Mouse (Mus musculus) lung, postnatal 25 days (tissue): Measurements from ENCODE around the gene Wipf3.

Experiments used
- DNase-seq: peaks from one replicate; pipeline ENCODE4 v3.0.0; 2022; ENCODE audit warnings: low spot score

Wipf3 gene

DNA sequence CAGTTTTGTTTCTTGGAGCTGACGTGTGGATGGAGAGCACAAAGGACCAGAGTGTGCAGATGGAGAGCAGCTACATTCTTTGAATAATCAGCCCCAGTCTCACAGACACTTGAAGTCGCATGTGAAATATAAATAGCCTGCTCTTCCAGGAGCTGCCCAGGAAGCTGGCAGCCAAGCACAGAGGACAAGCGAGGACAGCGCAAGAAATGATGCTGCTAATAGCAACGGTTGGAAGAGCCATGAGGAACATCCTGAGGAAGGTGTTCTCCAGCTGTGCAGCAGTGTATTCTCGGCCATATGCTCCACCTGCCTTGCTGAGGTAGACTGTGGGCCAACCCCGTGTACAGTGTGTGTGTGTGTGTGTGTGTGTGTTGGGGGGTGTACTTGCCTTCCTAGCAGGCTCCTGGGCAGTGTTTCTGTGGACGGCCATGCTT lies 101.7 kb downstream of the Wipf3 start:
- peak; percentile 17 for DNase-seq

DNA sequence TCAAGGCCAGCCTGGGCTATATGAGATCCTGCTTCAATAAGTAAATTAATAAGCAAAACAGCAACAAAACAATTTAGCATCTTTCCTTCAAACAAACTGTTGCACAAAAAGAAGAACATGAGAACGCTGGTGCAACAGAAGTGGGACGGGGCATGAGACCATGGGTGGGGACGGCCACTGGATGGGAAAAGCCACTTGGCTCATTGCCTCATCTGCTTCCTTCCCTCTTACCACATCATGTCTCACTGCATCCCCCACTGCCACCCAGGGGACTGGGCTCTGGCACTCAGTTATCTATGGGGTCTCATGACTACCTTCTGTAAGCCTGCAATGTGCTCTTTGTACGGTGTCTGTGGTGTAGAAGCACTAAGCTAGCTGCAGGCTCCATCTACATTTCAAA lies 106.1 kb downstream of the Wipf3 start:
- no peak for DNase-seq

DNA sequence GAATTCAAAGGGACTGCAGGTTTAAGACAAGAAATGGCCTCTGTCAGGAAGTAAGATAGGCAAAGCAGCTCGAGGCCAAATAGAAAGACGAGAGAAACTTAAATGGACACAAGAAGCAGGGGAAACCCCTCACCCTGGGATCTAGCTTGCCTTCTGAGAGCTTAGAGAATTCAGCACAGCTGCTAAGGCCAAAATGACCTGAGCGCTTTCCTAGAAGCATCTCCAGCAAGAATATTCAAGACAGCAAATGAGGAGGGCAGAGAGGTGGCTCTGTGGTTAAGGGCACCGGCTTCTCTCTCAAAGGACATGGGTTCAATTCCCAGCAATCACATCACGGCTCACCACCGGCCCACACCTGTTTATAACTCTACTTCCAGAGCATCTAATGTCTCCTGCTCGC lies 107.7 kb downstream of the Wipf3 start:
- no peak for DNase-seq

DNA sequence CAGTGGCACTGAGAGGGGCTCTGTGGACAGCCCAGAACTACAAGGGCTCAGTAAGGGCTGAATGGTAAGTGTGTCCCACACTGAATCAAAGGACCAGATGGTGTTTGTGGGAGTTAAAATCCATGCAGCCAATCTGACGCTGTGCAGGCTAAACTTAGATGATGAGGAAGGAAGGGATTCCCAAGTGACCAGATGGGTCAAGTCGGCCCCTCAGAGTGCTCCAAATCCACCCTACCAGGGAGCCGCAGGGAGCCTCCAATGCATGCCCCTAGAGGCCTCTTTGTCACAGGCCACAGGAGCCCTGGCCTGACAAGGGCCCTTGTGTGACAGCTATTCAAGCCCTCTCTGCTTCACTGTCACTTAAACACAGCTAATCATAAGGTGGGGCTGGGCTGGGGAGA lies 109.4 kb downstream of the Wipf3 start:
- no peak for DNase-seq

DNA sequence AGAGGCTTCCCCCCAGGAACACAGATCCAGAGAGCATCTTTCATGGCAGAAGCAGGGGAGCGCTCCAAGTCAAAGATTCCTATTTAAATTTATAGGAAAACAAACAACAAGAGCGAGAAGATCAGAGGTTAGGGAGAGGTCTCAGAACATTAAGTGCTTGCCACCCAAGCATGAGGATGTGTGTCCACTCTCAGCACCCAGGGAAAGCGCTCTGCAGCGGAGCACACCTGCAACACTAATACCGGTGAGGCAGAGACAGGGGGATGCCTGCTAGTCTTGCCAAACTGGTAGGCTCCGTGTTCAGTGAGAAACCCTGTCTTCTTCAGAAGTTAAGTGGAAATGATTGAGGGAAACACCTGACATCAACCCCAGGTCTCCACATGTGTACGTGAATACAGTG lies 110.0 kb downstream of the Wipf3 start:
- no peak for DNase-seq

DNA sequence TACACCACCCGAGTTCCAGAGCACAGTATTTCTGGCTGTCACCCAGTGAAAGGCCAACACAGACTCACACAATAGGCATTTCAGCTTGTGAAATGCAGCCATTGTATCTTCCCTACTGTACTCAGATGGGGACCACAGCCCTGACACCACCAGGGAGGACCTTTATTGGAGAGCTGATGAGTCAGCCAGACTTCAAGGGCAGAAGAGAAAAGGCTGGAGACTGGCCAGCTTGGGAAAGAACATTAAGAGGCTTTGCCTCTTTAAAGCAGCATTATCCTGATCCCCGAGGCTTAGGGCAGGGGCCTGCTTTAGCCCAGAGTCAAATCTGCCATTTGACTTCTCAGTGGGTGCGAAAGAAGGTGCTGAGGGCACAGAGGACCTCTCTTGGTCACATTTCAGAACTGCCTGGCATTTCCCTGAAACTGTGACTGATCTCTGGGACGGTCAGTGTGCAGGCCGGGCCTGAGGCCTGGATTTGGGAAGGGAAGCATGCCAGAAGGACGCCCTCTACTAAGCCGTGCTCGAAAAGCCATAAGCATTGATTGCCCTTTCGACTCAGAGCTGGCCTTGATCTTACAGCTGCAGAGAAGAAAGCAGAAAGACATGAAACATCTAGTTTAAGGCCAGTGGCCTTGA lies 111.0 kb downstream of the Wipf3 start:
- no peak for DNase-seq

- no peak for DNase-seq
Measured at GRCm38 (mm10) chr6:54542836-54543235, 113.4 kb downstream of the Wipf3 start.

DNA sequence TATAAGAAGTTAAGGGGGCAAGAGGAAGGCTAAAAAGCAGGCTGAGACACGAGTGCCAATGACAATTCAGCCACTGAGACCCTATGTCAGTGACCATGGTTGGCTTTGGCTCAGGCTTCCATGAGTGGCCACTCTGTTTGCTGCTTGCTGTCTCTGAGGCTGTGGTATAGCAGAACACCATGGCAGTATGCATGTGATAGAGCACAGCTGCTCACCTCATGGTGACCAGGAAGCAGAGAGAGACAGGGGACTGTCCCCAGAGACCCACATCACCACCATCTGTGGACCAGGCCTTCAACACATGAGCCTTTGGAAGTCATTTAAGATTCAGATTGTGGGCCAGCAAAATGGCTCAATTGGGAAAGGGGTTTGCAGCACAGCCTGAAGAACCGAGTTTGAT lies 114.2 kb downstream of the Wipf3 start:
- no peak for DNase-seq

DNA sequence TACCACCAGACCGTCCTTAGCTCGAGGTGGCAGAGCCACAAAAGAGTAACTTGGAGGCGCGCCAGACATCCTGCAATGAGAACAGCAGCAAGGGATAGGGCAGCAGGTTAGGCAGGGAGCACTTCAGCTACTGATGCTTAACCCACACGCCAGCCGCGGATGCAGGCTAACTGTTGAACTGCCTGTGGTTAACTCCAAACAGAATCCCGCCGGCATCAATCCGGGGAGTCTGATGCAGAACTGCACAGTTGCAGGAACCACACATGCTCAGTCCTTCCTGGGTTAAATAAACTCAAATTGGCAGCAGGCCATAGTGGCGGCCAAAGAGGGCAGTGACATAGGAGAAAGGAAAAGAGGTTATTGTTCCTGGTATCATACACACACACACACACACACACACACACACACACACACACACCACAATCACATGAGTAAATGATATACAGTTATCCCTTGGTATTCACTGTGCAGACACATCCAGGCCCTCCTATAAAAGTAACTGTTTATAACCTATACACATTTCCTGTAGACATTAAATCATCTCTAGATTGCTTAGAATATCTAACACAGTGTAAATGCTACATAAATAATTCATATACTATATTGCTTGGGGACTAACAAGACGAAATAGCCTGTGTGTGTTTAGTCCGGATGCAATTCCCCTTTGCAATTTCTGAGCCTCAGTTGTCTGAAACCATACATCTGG lies 119.1 kb downstream of the Wipf3 start:
- DNase-seq = peak; percentile 56

DNA sequence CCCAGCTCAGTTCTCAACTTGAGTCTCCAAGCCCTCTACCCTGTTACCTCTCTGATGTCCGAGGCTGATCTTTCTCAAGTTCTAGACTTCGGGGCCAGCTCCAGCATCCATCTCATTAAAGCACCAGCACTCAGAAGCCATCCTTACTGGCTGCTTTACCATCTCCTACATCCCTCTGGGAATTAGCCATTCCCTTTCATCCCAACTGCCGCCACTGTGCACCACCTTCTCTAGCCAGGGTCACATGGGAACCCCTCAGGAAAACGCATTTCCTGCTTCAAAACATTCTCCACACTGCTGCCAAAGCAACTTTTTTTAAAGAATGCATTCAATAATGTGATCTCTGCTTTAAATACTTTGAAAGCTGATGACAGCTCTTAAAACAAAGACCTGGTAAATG lies 119.9 kb downstream of the Wipf3 start:
- DNase-seq = no peak

- DNase-seq = no peak
Measured at GRCm38 (mm10) chr6:54550801-54551323, 121.5 kb downstream of the Wipf3 start.

DNA sequence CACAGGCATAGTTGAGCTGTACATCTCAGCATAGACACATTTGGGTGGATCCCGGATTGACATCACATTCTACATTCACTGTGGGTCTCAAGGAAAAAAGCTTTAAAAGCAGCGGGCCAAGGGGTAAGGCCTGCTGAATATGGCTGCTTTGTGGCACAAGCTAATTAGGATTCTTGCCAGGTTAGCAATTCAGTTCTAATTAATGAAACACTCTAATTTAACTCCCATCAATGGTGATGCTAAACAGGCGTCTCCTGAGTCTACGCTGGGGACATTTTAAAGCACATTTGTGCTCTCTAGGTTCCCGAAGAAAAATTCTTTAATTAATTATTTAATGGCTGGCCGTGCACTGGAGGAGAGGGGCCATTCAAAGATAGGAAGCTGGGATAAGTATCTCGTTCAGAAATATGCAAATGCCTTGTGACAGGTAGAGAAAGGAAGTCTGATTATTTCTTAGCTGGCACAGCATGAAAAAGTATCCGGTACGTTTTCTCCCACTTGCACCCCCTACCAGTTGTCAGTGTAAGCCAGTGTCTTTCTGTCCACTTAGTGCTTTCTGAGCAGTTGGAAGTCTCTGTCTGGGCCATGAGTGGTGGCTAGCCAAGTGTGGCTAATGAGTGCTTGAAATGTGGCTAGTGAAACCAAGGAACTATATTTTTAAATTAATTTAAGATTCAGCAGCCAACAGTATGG lies 123.5 kb downstream of the Wipf3 start:
- no peak for DNase-seq
